Mouse (Mus musculus) stomach, postnatal 0 days (tissue): ENCODE measurements around the gene Tmem168. TPM values are rescaled to one million over a fixed set of nuclear protein-coding genes. Genes with fewer than 3 reads are reported as not detected.

Experiments used
- ATAC-seq: fragments of 200-750 bp; cut with Nextera tagmentation; 2 replicates; pipeline ENCODE4 v1.8.0; 2017; ENCODE audit not compliant: low FRiP score, low TSS enrichment
- DNase-seq: peaks from one replicate; pipeline ENCODE4 v3.0.0-alpha.2; 2016; ENCODE audit warnings: low spot score
- H3K27ac ChIP-seq: fragments of 300-500 bp; sonication (generic); replicated peaks from 2 replicates; pipeline ENCODE4 v1.5.1; 2014; ENCODE audit warnings: mild to moderate bottlenecking, control low read depth
- H3K27me3 ChIP-seq: fragments of 300-500 bp; sonication (generic); 2 replicates; pipeline ENCODE4 v1.6.1; 2014; ENCODE audit warnings: low read length; ENCODE audit not compliant: control insufficient read depth, insufficient read depth
- H3K36me3 ChIP-seq: fragments of 300-500 bp; sonication (generic); 2 replicates; pipeline ENCODE4 v1.6.1; 2014; ENCODE audit warnings: low read length, mixed read lengths; ENCODE audit not compliant: control insufficient read depth, insufficient read depth
- H3K4me1 ChIP-seq: fragments of 300-500 bp; sonication (generic); replicated peaks from 2 replicates; pipeline ENCODE4 v1.6.1; 2014; ENCODE audit warnings: antibody characterized with exemption; ENCODE audit not compliant: control insufficient read depth, insufficient read depth
- H3K4me2 ChIP-seq: fragments of 300-500 bp; sonication (generic); replicated peaks from 2 replicates; pipeline ENCODE4 v1.6.1; 2014; ENCODE audit warnings: low read depth, mild to moderate bottlenecking, control low read depth, moderate library complexity
- H3K4me3 ChIP-seq: fragments of 300-500 bp; sonication (generic); 2 replicates; pipeline ENCODE4 v1.5.1; 2014; ENCODE audit warnings: low read depth, low read length, control low read depth
- H3K9ac ChIP-seq: fragments of 300-500 bp; sonication (generic); 2 replicates; pipeline ENCODE4 v1.6.1; 2014; ENCODE audit warnings: mild to moderate bottlenecking, low read length, control low read depth, mixed read lengths
- H3K9me3 ChIP-seq: fragments of 300-500 bp; sonication (generic); 2 replicates; pipeline ENCODE4 v1.6.1; 2016; ENCODE audit warnings: low read length; ENCODE audit not compliant: control insufficient read depth
- CTCF ChIP-seq: IDR thresholded peaks from 2 replicates; pipeline ENCODE4 v1.5.1; 2016; ENCODE audit warnings: antibody characterized with exemption, low read depth, mild to moderate bottlenecking, moderate library complexity
- EP300 ChIP-seq: optimal IDR thresholded peaks from 2 replicates; pipeline ENCODE3; 2016; ENCODE audit warnings: antibody characterized with exemption
- WGBS: fragments of 180-500 bp; shearing (Covaris S2); extraction: QIAGEN DNeasy Blood & Tissue Kit; methylation state at CpG from one replicate; pipeline ENCODE4 v1.1.7; 2014; 5-methylcytosine and 5-hydroxymethylcytosine counted together
- polyA plus RNA-seq: library from polyadenylated mRNA; unstranded; fragments of >200 nt; fragmentation: Nextera tagmentation; extraction: Ambion mirVana; gene quantifications from 2 replicates; pipeline ENCODE4 v1.2.1, GENCODE M21; 2015

Gene Tmem168
- polyA plus RNA-seq, 1 experiment from 2014 or later, result 17.7 TPM

- H3K4me3 ChIP-seq, result no peak overlapping the region
- no peak overlapping the region for H3K27ac ChIP-seq
- 91% methylated on average over 2 of the region's 2 CpGs for WGBS
- DNase-seq, result no peak
- H3K9me3 ChIP-seq, result no peaks in the 10 kb centered on the region
- no peaks in the 10 kb centered on the region for H3K36me3 ChIP-seq
- H3K4me2 ChIP-seq, result no peak overlapping the region
- TF ChIP-seq EP300 (no peak), CTCF (no peak)
- no peaks in the 10 kb centered on the region for H3K27me3 ChIP-seq
- 0 out of 2 replicates have a peak, but pooled peaks cover 3% of the 10 kb centered on the region for H3K4me1 ChIP-seq
- no peak for ATAC-seq
- no peak overlapping the region for H3K9ac ChIP-seq
Measured at GRCm38 (mm10) chr6:13610869-13611268, 3.0 kb upstream of the Tmem168 start.

- ATAC-seq (no peak), DNase-seq (no peak)
- Histone ChIP-seq H3K36me3 (no peaks in the 10 kb centered on the region), H3K9me3 (no peaks in the 10 kb centered on the region), H3K4me3 (no peak overlapping the region), H3K4me1 (0 out of 2 replicates have a peak, but pooled peaks cover 3% of the 10 kb centered on the region), H3K27ac (no peak overlapping the region), H3K27me3 (no peaks in the 10 kb centered on the region), H3K4me2 (no peak overlapping the region), H3K9ac (no peak overlapping the region)
- TF ChIP-seq CTCF (no peak), EP300 (no peak)
- 74% methylated on average over 5 of the region's 5 CpGs for WGBS
Measured at GRCm38 (mm10) chr6:13609353-13610140, 1.6 kb upstream of the Tmem168 start.

GRCm38 (mm10) chr6:13606921-13607620 is 829 bp downstream of the Tmem168 start:
- H3K4me1 ChIP-seq, result 0 out of 2 replicates have a peak, but pooled peaks cover 3% of the 10 kb centered on the region
- H3K27me3 ChIP-seq, result no peaks in the 10 kb centered on the region
- no peak for TF ChIP-seq EP300
- no peak for TF ChIP-seq CTCF
- no peaks in the 10 kb centered on the region for H3K9me3 ChIP-seq
- 0 out of 2 replicates have a peak, but pooled peaks have one; percentile 6 for ATAC-seq
- no peak for DNase-seq
- H3K4me3 ChIP-seq, result peak overlapping the region; percentile 92
- H3K27ac ChIP-seq, result peak overlapping the region; percentile 97
- H3K4me2 ChIP-seq, result peak overlapping the region; percentile 59
- peak overlapping the region; percentile 97 for H3K9ac ChIP-seq
- WGBS, result 5% methylated on average over 15 of the region's 15 CpGs
- 0 out of 2 replicates have a peak, but pooled peaks cover 3% of the 10 kb centered on the region for H3K36me3 ChIP-seq

GRCm38 (mm10) chr6:13606394-13606793 is 1.5 kb downstream of the Tmem168 start:
- H3K4me1 ChIP-seq, result 0 out of 2 replicates have a peak, but pooled peaks cover 3% of the 10 kb centered on the region
- ATAC-seq (no peak), DNase-seq (no peak)
- no peak for TF ChIP-seq EP300
- TF ChIP-seq CTCF, result no peak
- H3K36me3 ChIP-seq, result 0 out of 2 replicates have a peak, but pooled peaks cover 3% of the 10 kb centered on the region
- H3K4me2 ChIP-seq, result peak overlapping the region; percentile 59
- H3K27me3 ChIP-seq, result no peaks in the 10 kb centered on the region
- WGBS, result 78% methylated on average over 4 of the region's 4 CpGs
- H3K9ac ChIP-seq, result no peak overlapping the region
- no peak overlapping the region for H3K4me3 ChIP-seq
- H3K9me3 ChIP-seq, result no peaks in the 10 kb centered on the region
- no peak overlapping the region for H3K27ac ChIP-seq

GRCm38 (mm10) chr6:13603134-13603533 is 4.8 kb downstream of the Tmem168 start:
- no peak overlapping the region for H3K27ac ChIP-seq
- 0 out of 2 replicates have a peak, but pooled peaks cover 3% of the 10 kb centered on the region for H3K36me3 ChIP-seq
- H3K4me2 ChIP-seq, result no peak overlapping the region
- no peak for ATAC-seq
- TF ChIP-seq EP300, result no peak
- TF ChIP-seq CTCF, result no peak
- H3K27me3 ChIP-seq, result no peaks in the 10 kb centered on the region
- no peaks in the 10 kb centered on the region for H3K9me3 ChIP-seq
- no peak for DNase-seq
- H3K4me1 ChIP-seq, result no peaks in the 10 kb centered on the region
- no peak overlapping the region for H3K9ac ChIP-seq
- H3K4me3 ChIP-seq, result no peak overlapping the region
- WGBS, result 84% methylated on average over 6 of the region's 6 CpGs
